Mouse (Mus musculus): ENCODE measurements around the gene Sufu. TPM values are rescaled to one million over a fixed set of nuclear protein-coding genes. Genes with fewer than 3 reads are reported as not detected.

Gene Sufu
- total RNA-seq, 2 experiments from 2014 or later = 20.0 to 20.1 TPM

DNA sequence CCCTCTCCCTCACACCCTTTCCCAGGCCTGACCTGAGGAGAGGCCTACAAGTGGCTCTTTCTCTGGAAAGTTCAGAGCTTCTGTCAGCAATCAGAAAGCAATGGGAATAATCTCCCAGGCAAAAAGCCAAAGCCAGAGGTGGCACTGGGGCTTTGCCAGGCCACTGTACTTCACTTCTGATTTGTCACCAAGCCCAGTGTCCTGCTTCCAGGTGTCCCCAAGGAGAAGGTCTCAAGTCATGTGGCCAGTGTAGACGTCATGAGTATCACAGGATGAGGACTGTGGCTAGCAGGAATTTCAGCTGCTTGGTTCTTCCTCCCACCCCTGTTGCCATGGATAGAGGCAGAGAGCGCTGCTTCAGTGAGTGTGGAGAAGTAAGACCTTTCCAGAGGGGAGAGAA lies 63.2 kb downstream of the Sufu start:
- DNase-seq (ENCODE audit: low spot score in 2 of 2) = no peak

GRCm38 (mm10) chr19:46462574-46462973 lies 65.9 kb downstream of the Sufu start:
- no peak for DNase-seq (ENCODE audit: low spot score in 2 of 2)

DNA sequence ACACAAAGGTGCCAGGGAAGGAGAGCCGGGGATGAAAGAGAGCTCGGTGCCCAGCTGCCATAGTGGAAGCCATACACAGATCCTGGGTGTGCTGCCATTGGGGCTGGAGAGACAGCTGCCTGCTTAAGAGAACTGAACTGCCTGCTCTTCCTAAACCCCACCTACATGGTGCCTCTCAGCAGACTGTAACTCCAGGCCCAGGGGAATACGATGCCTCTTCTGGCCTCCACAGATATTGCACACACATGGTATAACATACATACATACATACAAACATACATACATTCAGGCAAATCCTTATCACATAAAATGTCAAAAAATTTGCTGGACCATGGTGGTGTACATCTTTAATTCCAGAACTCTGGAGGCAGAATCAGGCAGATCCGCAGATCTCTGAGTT lies 66.8 kb downstream of the Sufu start:
- no peak for DNase-seq (ENCODE audit: low spot score in 2 of 2)

GRCm38 (mm10) chr19:46466160-46466559 lies 69.5 kb downstream of the Sufu start:
- no peak for DNase-seq (ENCODE audit: low spot score in 2 of 2)

DNA sequence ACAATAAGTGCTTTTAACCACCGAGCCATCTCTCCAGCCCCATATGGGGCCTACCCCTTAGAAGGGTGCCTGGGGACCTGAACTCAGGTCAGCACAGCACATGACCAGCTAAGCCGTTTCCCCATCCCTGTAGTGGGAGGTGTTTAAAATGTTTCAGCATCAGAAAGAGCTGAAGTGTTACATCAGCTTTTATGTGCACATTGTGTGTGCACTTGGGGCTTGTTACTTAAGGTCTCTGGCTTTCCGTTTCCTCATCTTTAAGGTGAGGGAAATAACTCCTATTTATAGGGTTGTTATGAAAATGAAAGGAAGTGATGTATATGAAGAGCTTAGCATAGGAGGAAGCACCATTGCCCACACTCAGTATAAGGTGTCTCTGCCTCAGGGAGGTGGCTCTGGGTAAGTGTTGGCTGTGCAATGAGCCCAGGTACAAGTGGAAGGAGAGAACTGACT lies 70.4 kb downstream of the Sufu start:
- DNase-seq (ENCODE audit: low spot score in 2 of 2) = no peak

DNA sequence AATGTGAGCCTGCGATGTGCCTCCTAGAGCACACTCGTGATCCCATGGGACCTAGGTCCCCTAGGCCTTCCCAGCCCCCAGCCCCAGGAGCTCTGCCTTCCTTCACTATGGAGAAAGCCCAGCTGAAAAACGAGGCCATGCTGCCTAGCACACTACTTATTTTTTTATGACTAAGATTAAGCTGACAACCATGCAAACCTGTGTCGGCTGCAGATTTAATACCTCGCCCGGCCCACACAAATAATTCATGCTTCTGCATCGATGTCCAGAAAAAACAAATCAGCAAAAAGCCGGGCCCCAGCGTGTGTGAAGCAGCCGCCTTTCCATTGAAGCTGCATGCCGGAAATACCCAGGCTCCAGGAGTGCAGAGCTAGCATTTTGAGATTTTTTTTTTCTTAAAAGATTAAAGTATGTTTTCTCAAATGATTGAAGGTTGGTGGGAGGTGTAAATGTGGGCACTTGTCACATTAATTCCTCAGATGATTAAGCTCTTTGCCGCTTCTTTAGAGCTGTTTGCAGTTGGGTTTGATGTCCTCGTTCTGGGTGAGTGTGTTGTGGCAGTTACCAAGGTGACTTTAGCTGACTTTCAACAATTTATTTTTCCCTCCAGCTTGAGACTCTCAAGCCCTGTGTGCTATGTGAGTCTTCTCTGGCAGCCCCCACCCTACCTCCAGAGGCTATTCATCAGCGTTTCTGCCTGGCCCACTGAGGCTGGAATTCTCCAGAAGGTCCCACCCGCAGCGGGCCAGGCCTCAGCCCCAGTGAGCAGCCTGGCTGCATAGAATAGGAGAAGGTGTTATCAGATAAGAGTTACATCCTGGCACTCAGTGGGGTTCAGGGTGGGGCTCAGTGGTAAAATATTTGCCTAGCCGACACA lies 73.9 kb downstream of the Sufu start:
- no peak for DNase-seq (ENCODE audit: low spot score in 2 of 2)

DNA sequence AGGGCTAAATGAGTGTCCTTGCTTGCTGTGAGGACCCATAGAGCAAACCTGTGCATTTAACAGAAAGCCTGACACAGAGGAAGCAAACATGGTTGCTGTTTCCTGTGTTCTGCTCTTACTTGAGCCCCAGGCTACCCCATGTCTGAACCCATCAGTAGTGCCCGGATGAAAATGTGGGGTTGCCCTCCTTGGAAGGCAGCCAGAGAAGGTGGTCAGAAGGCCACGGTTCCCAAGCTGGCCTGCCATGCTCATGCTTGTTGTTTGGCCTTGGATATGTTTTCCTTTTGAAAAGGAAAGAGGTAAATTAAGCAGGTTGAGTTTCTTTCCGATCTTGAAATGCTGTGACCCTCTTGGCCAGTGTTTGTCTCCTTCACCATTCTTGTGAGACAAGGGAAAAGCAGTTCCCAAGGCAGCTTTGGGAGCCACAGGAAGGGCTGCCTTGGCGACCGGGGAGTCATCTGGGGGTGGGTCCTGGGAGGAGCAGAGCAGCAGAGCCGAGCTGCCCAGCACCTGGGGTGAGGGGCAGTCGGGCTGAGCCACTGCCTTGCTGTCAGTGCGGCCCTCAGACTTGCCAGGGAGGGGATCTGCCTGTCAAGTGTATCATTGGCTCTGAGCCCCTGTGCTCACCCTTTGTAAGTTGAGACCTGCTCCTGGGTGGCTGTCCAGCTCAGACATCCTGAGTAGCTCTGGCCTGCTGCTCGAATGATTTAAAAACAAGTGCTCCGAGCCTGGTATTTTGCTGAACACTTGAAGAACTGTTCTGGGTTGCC lies 74.8 kb downstream of the Sufu start:
- no peak for DNase-seq (ENCODE audit: low spot score in 2 of 2)

DNA sequence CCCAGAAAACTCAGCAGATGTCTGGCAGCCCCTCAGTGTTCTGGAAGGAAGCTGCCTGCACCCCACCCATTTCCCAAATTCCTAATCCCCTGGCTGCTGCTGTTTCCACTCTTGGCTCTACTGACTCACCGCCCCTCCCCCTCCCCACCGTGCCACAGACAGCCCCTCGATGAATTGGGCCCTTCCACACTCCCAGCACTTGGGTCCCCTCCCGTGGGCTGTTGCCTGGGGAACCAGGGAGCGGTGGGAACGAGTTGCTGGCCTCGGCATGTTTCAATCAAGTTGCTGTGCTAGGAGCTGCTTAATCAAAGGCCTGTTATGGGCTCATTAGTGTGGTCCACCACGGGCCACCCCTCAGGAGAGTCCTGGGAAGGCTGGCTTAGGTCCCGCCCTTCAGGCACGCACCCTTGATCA lies 80.7 kb downstream of the Sufu start:
- DNase-seq (ENCODE audit: low spot score in 2 of 2) = no peak

DNA sequence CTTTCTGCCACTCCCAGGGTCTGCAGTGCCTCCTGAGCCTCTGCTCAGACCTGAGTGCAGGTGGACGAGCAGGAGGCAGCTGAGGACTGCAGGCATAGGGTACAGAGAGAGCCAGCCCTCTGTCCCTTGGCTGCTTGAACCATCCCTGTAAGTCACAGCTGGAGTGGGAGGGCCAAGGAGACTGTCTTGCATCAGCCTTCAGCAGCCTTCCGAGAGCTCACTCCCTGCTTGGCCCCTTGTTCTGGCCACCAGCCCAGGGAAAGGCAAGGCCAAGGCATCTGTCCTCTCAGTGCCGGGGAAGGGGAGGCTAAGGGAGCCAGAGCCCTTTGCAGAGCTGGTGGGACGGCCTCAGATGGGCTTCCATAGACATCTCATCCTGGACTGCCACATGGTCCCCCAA lies 81.5 kb downstream of the Sufu start:
- no peak for DNase-seq (ENCODE audit: low spot score in 2 of 2)

DNA sequence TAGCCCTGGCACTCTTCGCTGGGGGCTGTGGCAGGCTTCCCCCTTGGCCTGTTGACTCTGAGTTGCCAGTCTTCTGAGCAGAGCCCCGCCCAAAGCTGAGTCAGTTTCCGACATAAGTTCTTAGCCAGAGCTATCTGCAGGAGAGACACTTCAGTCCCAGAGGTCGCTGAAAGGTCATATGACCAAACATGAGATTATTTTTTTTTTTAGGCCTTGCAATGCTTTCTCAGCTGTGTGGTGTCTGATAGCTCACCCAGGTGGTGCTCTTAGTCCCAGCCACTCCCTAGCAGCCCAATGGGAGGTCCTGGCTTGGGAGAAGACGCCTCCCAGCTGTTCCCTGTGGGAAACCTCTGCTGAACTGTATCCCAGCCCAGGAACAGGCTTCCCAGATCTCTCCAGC lies 82.1 kb downstream of the Sufu start:
- DNase-seq (ENCODE audit: low spot score in 2 of 2) = no peak

DNA sequence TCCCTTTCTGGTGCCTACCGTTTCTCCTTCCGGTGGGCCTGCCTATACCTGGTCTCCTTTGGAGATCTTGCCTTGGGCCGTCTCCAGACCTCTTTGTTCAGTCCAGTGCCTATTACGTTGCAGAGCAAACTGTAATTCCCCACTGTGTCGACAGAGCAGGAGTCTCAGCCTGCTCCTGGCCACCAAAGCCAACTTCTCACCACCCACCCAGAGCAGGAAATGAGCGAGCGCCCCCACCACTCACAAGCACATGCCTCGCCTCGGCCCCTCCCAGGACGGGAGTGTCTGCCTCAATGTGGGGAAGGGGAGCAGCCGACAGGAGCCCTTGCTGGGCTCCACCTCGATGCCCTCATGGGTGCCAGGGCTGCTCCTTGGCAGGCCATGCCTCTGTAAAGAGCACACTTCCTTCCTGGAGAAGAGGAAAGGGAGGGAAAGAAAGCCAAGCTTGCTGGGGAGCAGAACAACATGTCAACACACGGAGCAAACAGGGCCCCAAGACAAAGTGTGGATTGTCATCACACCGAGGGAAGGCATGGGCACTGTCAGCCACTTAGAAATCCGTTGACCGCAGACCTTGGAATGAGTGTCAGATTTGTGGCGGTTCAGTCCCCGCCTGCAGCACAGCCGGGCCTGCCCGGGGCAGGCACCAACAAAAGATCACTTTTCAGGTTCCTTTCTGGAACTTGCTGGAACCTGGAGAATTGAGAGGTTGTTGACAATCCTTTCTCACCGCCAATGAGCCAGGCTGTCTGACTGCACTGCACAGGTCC lies 82.8 kb downstream of the Sufu start:
- DNase-seq (ENCODE audit: low spot score in 2 of 2) = no peak

DNA sequence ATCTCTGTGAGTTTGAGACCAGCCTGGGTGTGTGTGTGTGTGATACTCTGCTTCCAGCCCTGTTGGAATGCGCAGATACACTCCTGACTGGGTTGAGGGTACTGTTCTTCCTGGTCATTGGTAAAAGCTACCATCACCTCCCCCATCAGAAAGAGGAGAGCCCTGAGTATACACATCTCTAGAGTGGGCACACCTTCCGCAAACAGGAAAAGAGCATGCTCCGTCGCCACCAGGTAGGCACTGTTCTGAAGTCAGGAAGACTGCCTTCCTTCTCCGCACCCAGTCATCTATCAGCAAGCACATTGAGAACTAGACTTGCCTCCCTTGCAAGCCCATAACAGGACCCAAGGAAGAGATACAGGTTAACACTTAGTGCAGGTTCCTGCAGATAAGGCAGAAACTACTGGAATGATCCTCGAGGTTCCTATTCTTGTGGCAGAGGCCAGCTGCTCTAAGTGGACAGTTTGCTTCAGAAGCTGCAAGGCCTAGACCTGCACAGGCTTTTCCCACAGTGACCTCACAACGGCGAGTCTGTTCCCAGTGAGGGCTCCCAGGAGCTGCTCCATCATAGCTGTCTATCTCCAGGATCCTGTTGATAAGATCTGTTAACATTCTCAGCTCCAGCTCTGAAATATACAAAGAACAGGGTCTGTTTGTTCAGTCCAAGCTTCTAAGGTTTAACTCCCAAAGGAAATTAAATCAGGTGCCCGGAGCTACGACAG lies 84.1 kb downstream of the Sufu start:
- no peak for DNase-seq (ENCODE audit: low spot score in 2 of 2)

- no peak for DNase-seq (ENCODE audit: low spot score in 2 of 2)
Observed at GRCm38 (mm10) chr19:46481352-46481751, 84.7 kb downstream of the Sufu start.

- DNase-seq (ENCODE audit: low spot score in 2 of 2) = no peak
Observed at GRCm38 (mm10) chr19:46481756-46482155, 85.1 kb downstream of the Sufu start.

- no peak for DNase-seq (ENCODE audit: low spot score in 2 of 2)
Observed at GRCm38 (mm10) chr19:46482896-46483516, 86.3 kb downstream of the Sufu start.

- peak in 1 of 2 experiments; percentile 66 for DNase-seq (ENCODE audit: low spot score in 2 of 2)
Observed at GRCm38 (mm10) chr19:46483701-46484328, 87.1 kb downstream of the Sufu start.

GRCm38 (mm10) chr19:46484518-46484917 lies 87.8 kb downstream of the Sufu start:
- no peak for DNase-seq (ENCODE audit: low spot score in 2 of 2)

GRCm38 (mm10) chr19:46485847-46486246 lies 89.2 kb downstream of the Sufu start:
- no peak for DNase-seq (ENCODE audit: low spot score in 2 of 2)

GRCm38 (mm10) chr19:46486709-46487108 lies 90.0 kb downstream of the Sufu start:
- no peak for DNase-seq (ENCODE audit: low spot score in 2 of 2)

DNA sequence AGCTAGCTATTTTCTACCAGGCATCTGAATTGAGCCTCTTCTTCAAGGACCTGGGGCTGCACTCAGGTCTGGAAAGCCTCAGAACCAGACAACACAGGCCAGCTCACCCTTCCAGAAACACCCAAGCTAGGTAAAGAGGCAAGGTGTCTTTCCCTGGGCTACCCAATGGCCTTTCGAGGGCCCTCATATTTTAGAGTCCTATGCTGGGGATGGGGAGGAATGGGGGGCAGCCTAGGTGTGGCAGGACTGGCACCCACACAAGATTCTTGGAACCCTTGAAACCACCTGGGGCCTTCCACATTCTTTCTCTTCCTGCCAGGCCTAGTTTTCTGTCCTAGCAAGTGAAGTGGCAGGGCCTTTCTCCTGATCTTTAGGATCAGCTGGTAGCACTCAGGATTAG lies 92.8 kb downstream of the Sufu start:
- no peak for DNase-seq (ENCODE audit: low spot score in 2 of 2)

Measured in layer of hippocampus, adult 18-20 months (tissue).